Mouse (Mus musculus) myocyte (in vitro differentiated cells): ENCODE data around the gene Mapkapk5.

ENCODE experiments used
- CEBPB ChIP-seq: IDR thresholded peaks from 2 replicates; pipeline ENCODE4 v1.6.1; 2011; ENCODE audit warnings: mild to moderate bottlenecking, moderate library complexity; ENCODE audit not compliant: poor library complexity, insufficient read depth, severe bottlenecking
- MYOG ChIP-seq, 3 experiments: IDR thresholded peaks; one replicate each; pipeline ENCODE4 v1.6.1; 2011; ENCODE audit warnings: control low read depth in 2 of 3, low read depth in 2 of 3, mild to moderate bottlenecking in 2 of 3; ENCODE audit not compliant: insufficient read length in 2 of 3, control insufficient read depth in 1 of 3, insufficient read depth in 1 of 3
- POLR2A ChIP-seq: IDR thresholded peaks from one replicate; pipeline ENCODE4 v1.6.1; 2011; ENCODE audit warnings: low read depth, mild to moderate bottlenecking, control low read depth, moderate library complexity; ENCODE audit not compliant: insufficient read length

DNA sequence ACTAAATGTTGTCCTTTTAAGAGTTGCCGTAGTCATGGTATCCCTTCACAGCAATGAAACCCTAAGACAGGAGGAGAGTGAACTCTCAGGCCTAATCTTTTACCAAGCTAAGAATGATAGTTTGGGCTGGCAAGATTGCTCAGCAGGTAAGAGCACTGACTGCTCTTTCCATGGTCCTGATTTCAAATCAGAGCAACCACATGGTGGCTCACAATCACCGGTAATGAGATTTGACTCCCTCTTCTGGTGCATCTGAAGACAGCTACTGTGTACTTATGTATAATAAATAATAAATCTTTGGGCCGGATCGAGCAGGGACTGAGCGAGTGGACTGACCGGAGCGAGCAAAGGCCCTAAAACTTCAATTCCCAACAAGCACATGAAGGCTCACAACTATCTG is 4.5 kb downstream of the Mapkapk5 start:
- TF ChIP-seq POLR2A (no peak), MYOG (IDR thresholded peaks at IDR 0.05; ENCODE audit: control insufficient read depth in 1 of 3, insufficient read depth in 1 of 3, insufficient read length in 2 of 3, low read depth in 2 of 3) (no peak), CEBPB (no peak)
